27 mouse cellular contexts compared by ENCODE assay signal in the genomic region with DNA sequence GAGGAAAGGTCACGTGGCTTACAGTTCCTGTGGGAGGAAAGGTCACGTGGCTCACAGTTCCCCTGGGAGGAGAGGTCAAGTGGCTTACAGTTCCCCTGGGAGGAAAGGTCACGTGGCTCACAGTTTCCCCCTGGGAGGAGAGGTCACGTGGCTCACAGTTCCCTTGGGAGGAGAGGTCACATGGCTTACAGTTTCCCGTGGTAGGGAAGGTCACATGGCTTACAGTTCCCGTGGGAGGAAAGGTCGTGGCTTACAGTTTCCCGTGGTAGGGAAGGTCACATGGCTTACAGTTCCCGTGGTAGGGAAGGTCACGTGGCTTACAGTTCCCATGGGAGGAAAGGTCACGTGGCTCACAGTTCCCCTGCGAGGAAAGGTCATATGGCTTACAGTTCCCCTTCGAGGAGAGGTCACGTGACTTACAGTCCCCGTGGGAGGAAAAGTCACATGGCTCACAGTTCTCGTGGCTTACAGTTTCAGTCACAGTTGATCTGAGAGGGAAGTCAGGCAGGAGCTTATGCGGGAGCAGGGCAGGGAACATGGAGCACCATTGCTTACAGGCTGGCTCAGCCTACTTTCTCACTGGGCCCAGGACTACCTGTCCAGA. TPM values are rescaled to one million over a fixed set of nuclear protein-coding genes. Genes with fewer than 3 reads are reported as not detected.
DNase-seq lines count a peak whose midpoint lies in the region; ATAC-seq lines count a peak whose summit lies in the region.
"Had no signal": no experiment of that assay in that cellular context is flagged by ENCODE, and none has a peak within 500 bp of the region (broad histone marks: within the 10 kb centered on the region; RNA-seq: fewer than 3 reads in every experiment).

No protein-coding gene starts in this region.

- H3K27me3 ChIP-seq in neural tube, embryonic 12.5 days (replicated peaks): no peaks in the 10 kb centered on the region

- DNase-seq in neural tube, embryonic 10.5 days (ENCODE audit: extremely low spot score, low spot score): no peak
- peak; percentile 72 for DNase-seq in ES-CJ7 (ENCODE audit: low read depth, low spot score)
- DNase-seq in urinary bladder, postnatal 4 days (ENCODE audit: low spot score in 2 of 2): no peak
- DNase-seq in kidney, postnatal 14 days: no peak
- DNase-seq in embryo, embryonic 10.5 days (ENCODE audit: low spot score): no peak
- DNase-seq: adrenal gland, postnatal 10 days; cerebellum, adult 9-10 months; forebrain, postnatal 0 days; heart, postnatal 36 days; kidney, adult 9 months; kidney, postnatal 25 days; layer of hippocampus, postnatal 36 days; lung, adult 18-20 months; lung, postnatal 10 days; right cerebral cortex, adult 18-20 months; right cerebral cortex, postnatal 4 days had no signal

- H3K9me3 ChIP-seq in neural tube, embryonic 12.5 days: peaks cover 4% of the 10 kb centered on the region; the same call in 1 of the 2 replicates
- H3K9me3 ChIP-seq: hindbrain, embryonic 15.5 days had no signal

- H3K36me3 ChIP-seq in neural tube, embryonic 12.5 days: no peaks in the 10 kb centered on the region
- H3K36me3 ChIP-seq: G1E; hindbrain, embryonic 15.5 days; limb, embryonic 13.5 days; liver, embryonic 12.5 days; midbrain, embryonic 10.5 days had no signal

- 88% methylated on average over 17 of the region's 17 CpGs for WGBS in neural tube, embryonic 12.5 days

- no peak overlapping the region for H3K9ac ChIP-seq in neural tube, embryonic 12.5 days
- H3K9ac ChIP-seq: forebrain, postnatal 0 days; hindbrain, embryonic 15.5 days; limb, embryonic 13.5 days; liver, embryonic 12.5 days had no signal

- H3K4me2 ChIP-seq in neural tube, embryonic 12.5 days (replicated peaks): no peak overlapping the region
- H3K4me2 ChIP-seq: hindbrain, embryonic 15.5 days; limb, embryonic 13.5 days; liver, embryonic 12.5 days had no signal

- ATAC-seq in neural tube, embryonic 12.5 days (ENCODE audit: low FRiP score, low read depth): no peak
- ATAC-seq: CD4-positive, CD25-positive, alpha-beta regulatory T cell, adult 4 months; forebrain, postnatal 0 days; intestine, embryonic 16.5 days; liver, embryonic 12.5 days had no signal

- H3K4me1 ChIP-seq in neural tube, embryonic 12.5 days: peaks cover 7% of the 10 kb centered on the region; the same call in 1 of the 2 replicates
- H3K4me1 ChIP-seq in brown adipose tissue, adult 24 weeks (ENCODE audit: control insufficient read depth, insufficient read depth, insufficient read length, low read length): no peaks in the 10 kb centered on the region; the same call in 1 of the 2 replicates

- H3K4me3 ChIP-seq in neural tube, embryonic 12.5 days: 0 out of 2 replicates have a peak overlapping the region, but pooled peaks have one; percentile 1
- H3K4me3 ChIP-seq in brown adipose tissue, adult 24 weeks (ENCODE audit: insufficient read depth, low read depth, low read length): no peak overlapping the region
- H3K4me3 ChIP-seq: hindbrain, embryonic 15.5 days; layer of hippocampus, adult 2 months; limb, embryonic 13.5 days; liver, embryonic 12.5 days; midbrain, embryonic 10.5 days had no signal

- no peak overlapping the region for H3K27ac ChIP-seq in neural tube, embryonic 12.5 days
- H3K27ac ChIP-seq in brown adipose tissue, adult 24 weeks (replicated peaks; ENCODE audit: low read depth, low read length): 0 out of 2 replicates have a peak overlapping the region, but pooled peaks have one; percentile 9
- H3K27ac ChIP-seq: hindbrain, embryonic 15.5 days; limb, embryonic 13.5 days; liver, embryonic 12.5 days; midbrain, embryonic 10.5 days had no signal

RNA-seq across cellular contexts. Expression of a gene that starts 29.0 kb away (rescaled TPM):
- polyA plus RNA-seq in neural tube, embryonic 12.5 days (2016; fragmentation: Nextera tagmentation; extraction: Ambion mirVana): 0.13 and 0.33 TPM in 2 replicates
- polyA plus RNA-seq in brown adipose tissue, adult 24 weeks (2012; ENCODE audit: insufficient read depth, insufficient read length, missing spikeins): not detected in 2 replicates
- polyA plus RNA-seq: CD4-positive, CD25-positive, alpha-beta regulatory T cell, adult 4 months; embryonic facial prominence, embryonic 11.5 days; liver, embryonic 12.5 days had no signal

RNA-seq across cellular contexts. Expression of a gene that starts 44.4 kb away (rescaled TPM):
- 11.6 and 13.4 TPM in 2 replicates for polyA plus RNA-seq in neural tube, embryonic 12.5 days (2016; fragmentation: Nextera tagmentation; extraction: Ambion mirVana)
- polyA plus RNA-seq in brown adipose tissue, adult 24 weeks (2012; ENCODE audit: insufficient read depth, insufficient read length, missing spikeins): not detected in 2 replicates
- polyA plus RNA-seq: G1E had no signal

Comparison
In these comparisons a context has a peak if more than half of its experiments do, and no peak if none do; other contexts are left out.
1. RNA of a gene that starts 44.4 kb away (polyA plus RNA-seq): 11.6 to 13.4 TPM in neural tube, embryonic 12.5 days; not detected in brown adipose tissue, adult 24 weeks; every median in the first group is over 10 times any median in the second.